Mouse (Mus musculus): ENCODE data around the gene Trim50. TPM values are rescaled to one million over a fixed set of nuclear protein-coding genes. Genes with fewer than 3 reads are reported as not detected.

The Trim50 gene
- polyA plus RNA-seq, 1 experiment from 2014 or later, result not detected

GRCm38 (mm10) chr5:135400244-135400643 lies 47.1 kb downstream of the Trim50 start:
- no peaks in the 10 kb centered on the region for H3K27me3 ChIP-seq (replicated peaks; ENCODE audit: control insufficient read depth, insufficient read depth, low read length)
- DNase-seq (ENCODE audit: low spot score), result peak; percentile 68
- H3K4me1 ChIP-seq (replicated peaks; ENCODE audit: control insufficient read depth, insufficient read depth, low read length), result no peaks in the 10 kb centered on the region
- H3K4me3 ChIP-seq (ENCODE audit: low read depth, low read length), result no peak overlapping the region
- no peak overlapping the region for H3K9ac ChIP-seq (ENCODE audit: low read depth, low read length)
- no peak overlapping the region for H3K27ac ChIP-seq (ENCODE audit: low read depth, low read length)
- ATAC-seq (replicated peaks; ENCODE audit: low FRiP score), result 0 out of 2 replicates have a peak, but pooled peaks have one; percentile 40
- H3K9me3 ChIP-seq (ENCODE audit: control insufficient read depth, low read length), result no peaks in the 10 kb centered on the region
- no peaks in the 10 kb centered on the region for H3K36me3 ChIP-seq (ENCODE audit: control insufficient read depth, insufficient read depth, low read length)
- WGBS, result 8% methylated on average over 2 of the region's 2 CpGs
- no peak overlapping the region for H3K4me2 ChIP-seq

- WGBS, result 42% methylated on average over 20 of the region's 20 CpGs
- no peak for DNase-seq (ENCODE audit: low spot score)
- no peak for ATAC-seq (replicated peaks; ENCODE audit: low FRiP score)
Measured at GRCm38 (mm10) chr5:135404623-135405022, 51.5 kb downstream of the Trim50 start.

GRCm38 (mm10) chr5:135405437-135405836 lies 52.3 kb downstream of the Trim50 start:
- no peak overlapping the region for H3K4me3 ChIP-seq (ENCODE audit: low read depth, low read length)
- H3K36me3 ChIP-seq (ENCODE audit: control insufficient read depth, insufficient read depth, low read length), result no peaks in the 10 kb centered on the region
- no peak overlapping the region for H3K27ac ChIP-seq (ENCODE audit: low read depth, low read length)
- 81% methylated on average over 9 of the region's 9 CpGs for WGBS
- H3K9me3 ChIP-seq (ENCODE audit: control insufficient read depth, low read length), result no peaks in the 10 kb centered on the region
- no peak overlapping the region for H3K9ac ChIP-seq (ENCODE audit: low read depth, low read length)
- H3K27me3 ChIP-seq (replicated peaks; ENCODE audit: control insufficient read depth, insufficient read depth, low read length), result no peaks in the 10 kb centered on the region
- H3K4me2 ChIP-seq, result no peak overlapping the region
- no peak for ATAC-seq (replicated peaks; ENCODE audit: low FRiP score)
- DNase-seq (ENCODE audit: low spot score), result no peak
- H3K4me1 ChIP-seq (replicated peaks; ENCODE audit: control insufficient read depth, insufficient read depth, low read length), result no peaks in the 10 kb centered on the region

More at GRCm38 (mm10) chr5:135404623-135405022, 51.5 kb downstream of the Trim50 start:
- Histone ChIP-seq H3K4me3 (ENCODE audit: low read depth, low read length) (no peak overlapping the region), H3K4me2 (no peak overlapping the region), H3K27me3 (replicated peaks; ENCODE audit: control insufficient read depth, insufficient read depth, low read length) (no peaks in the 10 kb centered on the region), H3K9ac (ENCODE audit: low read depth, low read length) (no peak overlapping the region), H3K36me3 (ENCODE audit: control insufficient read depth, insufficient read depth, low read length) (no peaks in the 10 kb centered on the region), H3K4me1 (replicated peaks; ENCODE audit: control insufficient read depth, insufficient read depth, low read length) (no peaks in the 10 kb centered on the region), H3K27ac (ENCODE audit: low read depth, low read length) (no peak overlapping the region), H3K9me3 (ENCODE audit: control insufficient read depth, low read length) (no peaks in the 10 kb centered on the region)

GRCm38 (mm10) chr5:135408114-135408513 lies 55.0 kb downstream of the Trim50 start:
- DNase-seq (ENCODE audit: low spot score) (no peak), ATAC-seq (replicated peaks; ENCODE audit: low FRiP score) (no peak)
- Histone ChIP-seq H3K4me2 (no peak overlapping the region), H3K9ac (ENCODE audit: low read depth, low read length) (no peak overlapping the region), H3K9me3 (ENCODE audit: control insufficient read depth, low read length) (no peaks in the 10 kb centered on the region), H3K4me3 (ENCODE audit: low read depth, low read length) (no peak overlapping the region), H3K27me3 (replicated peaks; ENCODE audit: control insufficient read depth, insufficient read depth, low read length) (no peaks in the 10 kb centered on the region), H3K4me1 (replicated peaks; ENCODE audit: control insufficient read depth, insufficient read depth, low read length) (no peaks in the 10 kb centered on the region), H3K36me3 (ENCODE audit: control insufficient read depth, insufficient read depth, low read length) (no peaks in the 10 kb centered on the region), H3K27ac (ENCODE audit: low read depth, low read length) (no peak overlapping the region)
- 83% methylated on average over 4 of the region's 4 CpGs for WGBS

GRCm38 (mm10) chr5:135410266-135410665 lies 57.2 kb downstream of the Trim50 start:
- H3K27me3 ChIP-seq (replicated peaks; ENCODE audit: control insufficient read depth, insufficient read depth, low read length), result no peaks in the 10 kb centered on the region
- H3K9ac ChIP-seq (ENCODE audit: low read depth, low read length), result no peak overlapping the region
- ATAC-seq (replicated peaks; ENCODE audit: low FRiP score) (no peak), DNase-seq (ENCODE audit: low spot score) (no peak)
- no peak overlapping the region for H3K4me2 ChIP-seq
- H3K27ac ChIP-seq (ENCODE audit: low read depth, low read length), result no peak overlapping the region
- H3K36me3 ChIP-seq (ENCODE audit: control insufficient read depth, insufficient read depth, low read length), result peaks cover 3% of the 10 kb centered on the region; the same call in 1 of the 2 replicates
- H3K4me1 ChIP-seq (replicated peaks; ENCODE audit: control insufficient read depth, insufficient read depth, low read length), result no peaks in the 10 kb centered on the region
- WGBS, result 84% methylated on average over 9 of the region's 9 CpGs
- H3K9me3 ChIP-seq (ENCODE audit: control insufficient read depth, low read length), result no peaks in the 10 kb centered on the region
- H3K4me3 ChIP-seq (ENCODE audit: low read depth, low read length), result no peak overlapping the region

Small RNA genes within 50 kb of the gene (microRNA-seq; reads per million reads assigned to microRNA genes)
- gene Mir7033 (ENCODE audit: borderline number of aligned reads), result not detected

Other genes with a start within 250 kb of the Trim50 start
- 24.6 and 29.2 TPM in 2 replicates for gene Tbl2, start 203.6 kb upstream of the Trim50 start, polyA plus RNA-seq (2014; fragmentation: Nextera tagmentation; extraction: Ambion mirVana)
- gene Bcl7b, start 185.0 kb upstream of the Trim50 start, polyA plus RNA-seq (2014; fragmentation: Nextera tagmentation; extraction: Ambion mirVana), result 52.5 and 52.9 TPM in 2 replicates
- gene Baz1b, start 166.0 kb upstream of the Trim50 start, polyA plus RNA-seq (2014; fragmentation: Nextera tagmentation; extraction: Ambion mirVana), result 47.2 and 50.8 TPM in 2 replicates
- gene Fzd9, start 102.1 kb upstream of the Trim50 start, polyA plus RNA-seq (2014; fragmentation: Nextera tagmentation; extraction: Ambion mirVana), result 0.47 and 0.58 TPM in 2 replicates
- 0.40 TPM in 1 of 2 replicates, not detected in the other for gene Fkbp6, start 3.3 kb upstream of the Trim50 start, polyA plus RNA-seq (2014; fragmentation: Nextera tagmentation; extraction: Ambion mirVana)
- gene Nsun5, start 16.7 kb downstream of the Trim50 start, polyA plus RNA-seq (2014; fragmentation: Nextera tagmentation; extraction: Ambion mirVana), result 32.7 and 42.2 TPM in 2 replicates
- gene Pom121, start 41.3 kb downstream of the Trim50 start, polyA plus RNA-seq (2014; fragmentation: Nextera tagmentation; extraction: Ambion mirVana), result 18.0 and 19.7 TPM in 2 replicates
- 16.3 and 17.5 TPM in 2 replicates for gene Hip1, start 191.8 kb downstream of the Trim50 start, polyA plus RNA-seq (2014; fragmentation: Nextera tagmentation; extraction: Ambion mirVana)
- gene Ccl26, start 210.3 kb downstream of the Trim50 start, polyA plus RNA-seq (2014; fragmentation: Nextera tagmentation; extraction: Ambion mirVana), result not detected in 2 replicates
- 7.9 and 8.5 TPM in 2 replicates for gene Ccl24, start 219.8 kb downstream of the Trim50 start, polyA plus RNA-seq (2014; fragmentation: Nextera tagmentation; extraction: Ambion mirVana)

Measured in liver, embryonic 11.5 days (tissue).